Mouse (Mus musculus): ENCODE measurements around the gene Katnb1. TPM values are rescaled to one million over a fixed set of nuclear protein-coding genes. Genes with fewer than 3 reads are reported as not detected.

Gene Katnb1
- polyA plus RNA-seq, 1 experiment from 2014 or later: 32.4 TPM

DNA sequence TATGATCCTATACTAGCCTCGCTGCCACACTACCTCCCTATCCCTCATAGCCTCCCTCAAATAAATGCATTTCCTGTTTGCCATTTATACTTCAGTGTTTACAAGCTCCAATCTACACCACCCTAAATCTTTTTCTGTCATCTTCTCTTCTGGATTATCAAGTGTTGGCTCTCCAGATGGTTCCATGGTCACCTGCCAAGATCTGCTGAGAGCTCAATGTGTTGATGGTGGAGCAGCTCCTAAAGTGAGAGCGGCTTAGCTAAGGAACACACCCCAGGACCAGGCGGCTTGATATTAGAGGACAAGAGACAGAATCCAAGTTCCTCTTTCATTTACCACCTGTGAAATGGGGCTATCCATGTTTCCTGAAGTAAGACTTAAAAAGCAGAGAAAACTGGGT lies 2.9 kb upstream of the Katnb1 start:
- no peaks in the 10 kb centered on the region for H3K9me3 ChIP-seq (ENCODE audit: control insufficient read depth, low read length)
- H3K4me3 ChIP-seq (ENCODE audit: low read length): no peak overlapping the region
- peaks cover 9% of the 10 kb centered on the region; the same call in 1 of the 2 replicates for H3K4me1 ChIP-seq (ENCODE audit: control insufficient read depth, insufficient read depth, low read length)
- 77% methylated on average over 3 of the region's 3 CpGs for WGBS
- no peak overlapping the region for H3K9ac ChIP-seq (ENCODE audit: low read depth, low read length)
- no peak overlapping the region for H3K27ac ChIP-seq (ENCODE audit: low read depth, low read length)
- peaks cover 5% of the 10 kb centered on the region; the same call in 1 of the 2 replicates for H3K36me3 ChIP-seq (ENCODE audit: control insufficient read depth, insufficient read depth, low read length)
- no peaks in the 10 kb centered on the region for H3K27me3 ChIP-seq (ENCODE audit: control insufficient read depth, insufficient read depth, low read length)
- no peak for ATAC-seq (ENCODE audit: low FRiP score, low TSS enrichment)
- no peak overlapping the region for H3K4me2 ChIP-seq (replicated peaks; ENCODE audit: low read depth, low read length)

DNA sequence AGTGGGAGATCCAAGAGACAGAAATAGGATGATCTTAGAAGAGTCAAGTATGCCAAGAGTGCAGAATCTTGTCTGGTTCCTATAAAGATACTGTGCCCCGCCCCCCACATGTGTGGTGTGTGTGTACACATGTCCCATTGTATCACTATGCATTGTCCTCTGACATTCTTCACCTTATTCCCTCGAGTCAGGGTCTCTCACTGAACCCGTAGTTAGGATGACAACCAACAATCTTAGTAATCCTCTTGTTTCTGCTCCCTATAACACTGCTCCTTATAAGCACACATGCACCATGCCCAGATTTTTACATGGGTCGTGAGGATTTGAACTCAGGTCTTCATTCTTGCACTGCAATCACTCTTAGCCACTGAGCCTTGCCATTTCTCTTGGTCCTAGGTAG lies 1.7 kb upstream of the Katnb1 start:
- H3K4me2 ChIP-seq (replicated peaks; ENCODE audit: low read depth, low read length): no peak overlapping the region
- ATAC-seq (ENCODE audit: low FRiP score, low TSS enrichment): no peak
- H3K4me3 ChIP-seq (ENCODE audit: low read length): no peak overlapping the region
- peaks cover 9% of the 10 kb centered on the region; the same call in 1 of the 2 replicates for H3K4me1 ChIP-seq (ENCODE audit: control insufficient read depth, insufficient read depth, low read length)
- H3K9me3 ChIP-seq (ENCODE audit: control insufficient read depth, low read length): no peaks in the 10 kb centered on the region
- H3K27ac ChIP-seq (ENCODE audit: low read depth, low read length): no peak overlapping the region
- 84% methylated on average over 4 of the region's 4 CpGs for WGBS
- H3K27me3 ChIP-seq (ENCODE audit: control insufficient read depth, insufficient read depth, low read length): no peaks in the 10 kb centered on the region
- no peak overlapping the region for H3K9ac ChIP-seq (ENCODE audit: low read depth, low read length)
- H3K36me3 ChIP-seq (ENCODE audit: control insufficient read depth, insufficient read depth, low read length): peaks cover 8% of the 10 kb centered on the region

DNA sequence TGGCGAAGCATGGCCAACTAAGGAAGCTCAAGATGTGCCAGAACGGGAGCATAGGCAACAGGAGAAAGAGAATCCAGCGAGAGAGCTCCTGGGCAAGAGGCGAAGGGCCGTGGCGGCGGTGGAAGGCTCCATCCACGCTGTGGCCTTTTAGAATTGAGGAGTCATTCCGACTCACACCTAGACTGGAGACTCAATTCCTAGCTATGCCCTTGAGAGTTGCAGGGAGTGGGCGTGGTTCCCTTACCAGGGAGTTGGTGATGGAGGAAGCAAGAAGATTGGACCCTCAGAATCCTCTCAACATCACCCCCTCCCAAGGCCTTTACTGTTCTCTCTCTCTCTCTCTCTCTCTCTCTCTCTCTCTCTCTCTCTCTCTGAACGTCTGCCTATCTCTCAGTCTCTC lies 664 bp downstream of the Katnb1 start:
- Histone ChIP-seq H3K27ac (ENCODE audit: low read depth, low read length) (peak overlapping the region; percentile 52), H3K36me3 (ENCODE audit: control insufficient read depth, insufficient read depth, low read length) (peaks cover 22% of the 10 kb centered on the region), H3K9ac (ENCODE audit: low read depth, low read length) (peak overlapping the region; percentile 72), H3K4me3 (ENCODE audit: low read length) (peak overlapping the region; percentile 73), H3K9me3 (ENCODE audit: control insufficient read depth, low read length) (no peaks in the 10 kb centered on the region), H3K27me3 (ENCODE audit: control insufficient read depth, insufficient read depth, low read length) (no peaks in the 10 kb centered on the region), H3K4me2 (replicated peaks; ENCODE audit: low read depth, low read length) (peak overlapping the region; percentile 87), H3K4me1 (ENCODE audit: control insufficient read depth, insufficient read depth, low read length) (peaks cover 9% of the 10 kb centered on the region; the same call in 1 of the 2 replicates)
- WGBS: 2% methylated on average over 11 of the region's 11 CpGs
- no peak for ATAC-seq (ENCODE audit: low FRiP score, low TSS enrichment)

DNA sequence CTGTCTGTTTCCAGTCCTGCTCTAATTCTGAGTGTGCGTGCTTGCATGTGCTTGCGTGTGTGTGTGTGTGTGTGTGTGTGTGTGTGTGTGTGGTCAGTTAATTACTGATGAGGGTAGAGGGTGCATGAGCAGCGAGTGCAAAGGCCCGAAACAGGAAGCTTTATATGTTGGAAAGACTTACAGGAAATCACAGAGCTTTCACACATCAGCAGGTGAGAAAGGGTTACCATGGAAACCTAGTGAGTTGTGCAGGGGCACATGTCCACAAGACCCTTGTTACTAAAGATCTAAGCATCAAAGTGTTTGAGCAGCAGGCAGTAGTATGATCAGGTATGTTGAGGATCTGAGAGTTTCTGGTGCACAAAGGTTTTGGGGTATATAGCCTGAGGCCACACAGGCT lies 3.3 kb downstream of the Katnb1 start:
- ATAC-seq (ENCODE audit: low FRiP score, low TSS enrichment): no peak
- Histone ChIP-seq H3K27me3 (ENCODE audit: control insufficient read depth, insufficient read depth, low read length) (no peaks in the 10 kb centered on the region), H3K9me3 (ENCODE audit: control insufficient read depth, low read length) (no peaks in the 10 kb centered on the region), H3K4me3 (ENCODE audit: low read length) (no peak overlapping the region), H3K4me2 (replicated peaks; ENCODE audit: low read depth, low read length) (no peak overlapping the region), H3K4me1 (ENCODE audit: control insufficient read depth, insufficient read depth, low read length) (peaks cover 9% of the 10 kb centered on the region; the same call in 1 of the 2 replicates), H3K9ac (ENCODE audit: low read depth, low read length) (no peak overlapping the region), H3K36me3 (ENCODE audit: control insufficient read depth, insufficient read depth, low read length) (peaks cover 42% of the 10 kb centered on the region), H3K27ac (ENCODE audit: low read depth, low read length) (no peak overlapping the region)
- whole genome bisulfite sequencing: 90% methylated on average over 4 of the region's 4 CpGs

DNA sequence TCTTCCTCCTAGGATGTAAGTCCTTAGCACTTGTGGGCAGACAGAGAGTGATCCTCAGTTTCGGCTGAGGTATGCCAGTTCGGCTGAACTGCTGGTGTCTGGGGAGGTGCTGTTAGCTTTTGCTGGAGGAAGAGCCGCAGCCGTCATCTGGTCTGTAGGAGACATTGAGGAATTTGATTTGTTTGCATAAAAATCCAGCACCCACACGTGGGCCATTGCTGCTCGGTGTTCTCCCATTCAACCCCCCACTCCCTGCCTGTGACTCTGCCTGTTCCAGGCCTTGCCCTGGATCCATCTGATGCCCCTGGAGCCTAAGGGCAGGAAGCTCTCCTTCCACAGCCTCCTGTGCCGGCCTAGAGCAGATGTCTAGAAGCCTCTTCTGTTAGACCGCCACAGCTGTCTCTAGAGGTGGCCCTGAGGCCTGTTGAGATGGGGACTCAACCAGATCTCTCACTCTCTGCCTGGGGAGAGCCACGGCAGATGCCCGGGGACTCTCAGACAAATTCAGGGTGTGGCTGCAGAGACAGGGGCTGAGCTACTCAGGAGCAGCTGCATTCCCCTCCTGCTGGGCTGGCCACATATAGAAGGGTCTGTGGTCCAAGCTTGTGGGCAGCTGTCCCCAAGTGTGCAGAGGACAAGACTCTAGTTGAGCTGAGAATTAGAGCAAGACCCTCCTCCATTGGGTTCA lies 3.9 kb downstream of the Katnb1 start:
- 82% methylated on average over 10 of the region's 10 CpGs for WGBS
- peaks cover 44% of the 10 kb centered on the region for H3K36me3 ChIP-seq (ENCODE audit: control insufficient read depth, insufficient read depth, low read length)
- no peaks in the 10 kb centered on the region for H3K9me3 ChIP-seq (ENCODE audit: control insufficient read depth, low read length)
- no peak overlapping the region for H3K27ac ChIP-seq (ENCODE audit: low read depth, low read length)
- no peak overlapping the region for H3K9ac ChIP-seq (ENCODE audit: low read depth, low read length)
- H3K27me3 ChIP-seq (ENCODE audit: control insufficient read depth, insufficient read depth, low read length): no peaks in the 10 kb centered on the region
- no peak overlapping the region for H3K4me3 ChIP-seq (ENCODE audit: low read length)
- ATAC-seq (ENCODE audit: low FRiP score, low TSS enrichment): no peak
- peaks cover 8% of the 10 kb centered on the region; the same call in 1 of the 2 replicates for H3K4me1 ChIP-seq (ENCODE audit: control insufficient read depth, insufficient read depth, low read length)
- H3K4me2 ChIP-seq (replicated peaks; ENCODE audit: low read depth, low read length): no peak overlapping the region

DNA sequence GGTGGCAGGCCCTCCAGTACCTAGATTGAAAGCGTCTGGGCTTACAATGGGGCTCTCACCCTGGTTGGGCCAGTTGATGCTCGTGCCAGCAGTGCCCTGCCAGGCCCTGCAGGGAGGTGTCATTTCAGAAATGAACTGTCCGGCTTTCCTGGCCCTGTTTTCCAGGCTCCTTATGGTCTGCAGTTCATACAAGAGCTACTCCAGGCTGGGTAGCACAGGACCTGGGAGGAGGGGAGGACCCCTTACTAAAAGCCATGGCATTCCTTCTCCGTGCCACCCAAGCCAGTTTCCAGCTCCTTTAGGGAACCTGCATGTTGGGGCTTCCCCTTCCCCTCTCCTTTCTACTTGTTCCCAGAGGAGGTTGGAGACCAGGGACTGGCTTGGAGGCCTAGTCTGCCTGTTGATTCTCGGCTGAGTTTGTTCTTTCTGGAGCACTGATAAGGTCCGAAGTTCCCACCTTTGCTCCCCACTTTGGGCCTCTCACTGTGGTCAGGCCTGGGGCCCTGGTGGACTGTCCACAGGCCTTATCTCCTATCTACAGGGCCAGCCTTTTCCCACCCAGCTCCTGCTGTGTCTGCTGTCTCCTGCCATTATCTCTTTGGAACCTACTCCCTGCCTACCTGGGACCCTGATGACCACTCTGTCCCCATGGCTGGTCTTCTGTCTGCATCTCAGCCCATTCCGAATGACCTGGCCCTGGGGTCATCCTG lies 4.6 kb downstream of the Katnb1 start:
- no peak overlapping the region for H3K4me3 ChIP-seq (ENCODE audit: low read length)
- peaks cover 51% of the 10 kb centered on the region for H3K36me3 ChIP-seq (ENCODE audit: control insufficient read depth, insufficient read depth, low read length)
- no peaks in the 10 kb centered on the region for H3K27me3 ChIP-seq (ENCODE audit: control insufficient read depth, insufficient read depth, low read length)
- H3K27ac ChIP-seq (ENCODE audit: low read depth, low read length): no peak overlapping the region
- H3K4me1 ChIP-seq (ENCODE audit: control insufficient read depth, insufficient read depth, low read length): peaks cover 6% of the 10 kb centered on the region; the same call in 1 of the 2 replicates
- H3K9ac ChIP-seq (ENCODE audit: low read depth, low read length): no peak overlapping the region
- no peak for ATAC-seq (ENCODE audit: low FRiP score, low TSS enrichment)
- WGBS: 89% methylated on average over 7 of the region's 7 CpGs
- H3K4me2 ChIP-seq (replicated peaks; ENCODE audit: low read depth, low read length): no peak overlapping the region
- no peaks in the 10 kb centered on the region for H3K9me3 ChIP-seq (ENCODE audit: control insufficient read depth, low read length)

DNA sequence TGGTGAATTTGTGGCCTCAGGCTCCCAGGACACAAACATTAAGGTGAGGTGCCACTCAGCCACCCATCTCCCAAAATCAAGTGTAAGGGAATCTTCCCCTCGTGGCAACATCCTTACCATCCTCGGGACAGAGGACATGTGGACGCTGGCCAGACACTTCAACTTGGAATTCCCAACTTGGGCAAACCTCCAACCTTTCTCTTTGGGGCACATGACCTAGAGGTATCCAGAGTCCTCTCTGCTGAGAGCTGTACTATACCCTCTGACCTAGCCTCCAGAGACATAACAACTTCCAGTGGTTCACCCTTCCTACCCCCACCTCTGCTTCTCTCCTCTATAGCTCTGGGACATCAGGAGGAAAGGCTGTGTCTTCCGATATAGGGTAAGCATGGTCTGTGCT lies 12.6 kb downstream of the Katnb1 start:
- Histone ChIP-seq H3K4me3 (ENCODE audit: low read length) (no peak overlapping the region), H3K4me1 (ENCODE audit: control insufficient read depth, insufficient read depth, low read length) (no peaks in the 10 kb centered on the region), H3K9me3 (ENCODE audit: control insufficient read depth, low read length) (no peaks in the 10 kb centered on the region), H3K27ac (ENCODE audit: low read depth, low read length) (no peak overlapping the region), H3K4me2 (replicated peaks; ENCODE audit: low read depth, low read length) (no peak overlapping the region), H3K36me3 (ENCODE audit: control insufficient read depth, insufficient read depth, low read length) (peaks cover 70% of the 10 kb centered on the region), H3K27me3 (ENCODE audit: control insufficient read depth, insufficient read depth, low read length) (no peaks in the 10 kb centered on the region), H3K9ac (ENCODE audit: low read depth, low read length) (no peak overlapping the region)
- no peak for ATAC-seq (ENCODE audit: low FRiP score, low TSS enrichment)
- WGBS: 84% methylated on average over 4 of the region's 4 CpGs

DNA sequence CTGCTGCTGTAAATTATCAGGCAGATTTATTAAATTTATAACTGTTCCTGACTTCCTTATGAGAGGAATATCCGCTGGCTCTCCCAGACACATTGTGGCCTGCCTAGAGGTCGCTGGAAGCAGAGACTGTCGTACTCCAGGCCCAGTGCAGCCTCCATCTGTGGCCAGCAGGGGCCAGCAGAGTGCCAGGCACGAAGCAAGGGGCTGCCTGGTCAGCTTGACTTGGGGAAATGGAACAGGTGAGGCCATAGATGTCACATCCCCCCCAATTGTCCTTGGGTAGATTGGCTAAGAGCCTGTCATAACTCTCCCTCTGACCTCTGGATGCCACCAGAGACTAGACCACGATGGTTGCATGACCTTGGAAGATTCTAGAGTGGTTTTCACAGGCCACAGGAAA lies 18.0 kb downstream of the Katnb1 start:
- H3K36me3 ChIP-seq (ENCODE audit: control insufficient read depth, insufficient read depth, low read length): peaks cover 79% of the 10 kb centered on the region
- H3K27ac ChIP-seq (ENCODE audit: low read depth, low read length): no peak overlapping the region
- H3K27me3 ChIP-seq (ENCODE audit: control insufficient read depth, insufficient read depth, low read length): no peaks in the 10 kb centered on the region
- WGBS: 16% methylated on average over 5 of the region's 5 CpGs
- H3K9ac ChIP-seq (ENCODE audit: low read depth, low read length): no peak overlapping the region
- peak; percentile 40; the same call in 1 of the 2 replicates for ATAC-seq (ENCODE audit: low FRiP score, low TSS enrichment)
- H3K4me2 ChIP-seq (replicated peaks; ENCODE audit: low read depth, low read length): no peak overlapping the region
- H3K4me1 ChIP-seq (ENCODE audit: control insufficient read depth, insufficient read depth, low read length): no peaks in the 10 kb centered on the region
- H3K9me3 ChIP-seq (ENCODE audit: control insufficient read depth, low read length): no peaks in the 10 kb centered on the region
- H3K4me3 ChIP-seq (ENCODE audit: low read length): no peak overlapping the region

DNA sequence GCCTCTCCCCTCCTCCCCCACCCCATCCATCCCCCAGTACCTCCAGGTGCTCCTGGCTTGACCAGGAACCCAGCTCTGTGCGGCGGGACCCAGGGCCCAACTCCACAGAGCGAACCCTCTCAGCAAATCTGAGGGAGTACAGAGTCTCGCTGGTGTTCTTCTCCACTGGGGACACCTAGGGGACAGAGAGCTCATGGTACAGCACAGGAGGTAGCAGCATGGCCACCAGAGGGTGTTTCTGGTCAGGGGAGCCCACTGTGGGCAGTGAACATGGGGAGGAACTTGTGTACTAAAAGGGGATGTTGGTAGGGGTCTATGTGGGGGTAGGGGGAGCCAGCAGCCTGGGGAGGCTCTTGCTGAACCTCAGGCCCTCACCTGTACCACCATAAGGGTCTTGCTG lies 21.0 kb downstream of the Katnb1 start:
- H3K27me3 ChIP-seq (ENCODE audit: control insufficient read depth, insufficient read depth, low read length): no peaks in the 10 kb centered on the region
- no peak overlapping the region for H3K9ac ChIP-seq (ENCODE audit: low read depth, low read length)
- peaks cover 62% of the 10 kb centered on the region for H3K36me3 ChIP-seq (ENCODE audit: control insufficient read depth, insufficient read depth, low read length)
- H3K4me1 ChIP-seq (ENCODE audit: control insufficient read depth, insufficient read depth, low read length): no peaks in the 10 kb centered on the region
- WGBS: 70% methylated on average over 4 of the region's 4 CpGs
- no peak overlapping the region for H3K27ac ChIP-seq (ENCODE audit: low read depth, low read length)
- no peak overlapping the region for H3K4me3 ChIP-seq (ENCODE audit: low read length)
- no peak overlapping the region for H3K4me2 ChIP-seq (replicated peaks; ENCODE audit: low read depth, low read length)
- no peaks in the 10 kb centered on the region for H3K9me3 ChIP-seq (ENCODE audit: control insufficient read depth, low read length)
- no peak for ATAC-seq (ENCODE audit: low FRiP score, low TSS enrichment)
